8 mouse cellular contexts compared by ENCODE assay signal in the genomic region with DNA sequence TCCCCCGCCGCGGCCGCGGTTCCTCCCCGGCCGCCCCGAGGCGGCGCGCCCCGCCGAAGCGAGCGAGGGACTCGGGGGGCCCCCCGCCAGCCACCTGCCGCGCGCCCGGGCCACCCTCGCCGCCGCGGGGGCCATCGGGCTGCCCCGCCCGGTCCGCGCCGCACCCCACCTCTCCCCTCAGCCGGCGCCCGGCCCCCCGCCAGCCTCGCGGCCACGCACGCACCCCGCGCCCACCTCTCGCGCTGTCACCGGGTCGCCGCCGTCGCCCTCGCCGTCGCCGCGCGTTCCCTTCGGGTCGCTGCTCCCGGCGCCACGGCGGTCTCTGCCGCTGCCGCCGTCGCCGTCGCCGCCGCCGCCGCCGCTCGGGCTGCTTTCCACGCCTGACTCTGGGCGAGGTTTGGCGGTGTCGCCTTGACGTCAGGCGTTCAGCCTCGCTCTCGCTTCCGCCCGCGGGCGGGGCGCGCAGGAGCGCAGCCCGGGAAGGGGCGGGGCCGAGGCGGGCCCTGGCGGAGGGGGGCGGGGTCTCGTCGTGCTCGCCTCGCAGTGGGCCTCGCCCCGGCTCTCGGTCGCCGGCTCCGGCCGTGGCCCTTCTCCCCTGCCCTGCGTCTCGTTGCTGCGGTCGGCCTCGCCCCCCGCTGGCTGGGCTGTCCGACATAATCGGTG. TPM values are rescaled to one million over a fixed set of nuclear protein-coding genes. Genes with fewer than 3 reads are reported as not detected.
DNase-seq lines count a peak whose midpoint lies in the region; ATAC-seq lines count a peak whose summit lies in the region.

TSS of gene Rap1b (minus strand) at position 439 of the 663 bp plus-strand sequence.

- H3K4me1 ChIP-seq in hindbrain, embryonic 13.5 days (replicated peaks), result peaks cover 21% of the 10 kb centered on the region

- under 1% methylated on average over 76 of the region's 112 CpGs for WGBS in hindbrain, embryonic 13.5 days

- no peaks in the 10 kb centered on the region for H3K27me3 ChIP-seq in hindbrain, embryonic 13.5 days

- peak; percentile 95 for ATAC-seq in hindbrain, embryonic 13.5 days (ENCODE audit: low FRiP score)

- H3K9me3 ChIP-seq in hindbrain, embryonic 13.5 days, result no peaks in the 10 kb centered on the region

- no peaks in the 10 kb centered on the region for H3K36me3 ChIP-seq in hindbrain, embryonic 13.5 days

- peak within 1 kb of the TSS; percentile 88 for H3K4me3 ChIP-seq in hindbrain, embryonic 13.5 days

- DNase-seq in NIH3T3 (ENCODE audit: low read depth), result peak; percentile 98
- peak; percentile 99 for DNase-seq in cerebellum, postnatal 10 days
- peak; percentile 87 to 94 for DNase-seq in frontal cortex, postnatal 14 days (ENCODE audit: low spot score in 2 of 2)
- peak; percentile 91 to 96 for DNase-seq in layer of hippocampus, postnatal 25 days (ENCODE audit: extremely low spot score in 1 of 2, low spot score in 1 of 2)
- peak; percentile 97 for DNase-seq in lung, postnatal 25 days (ENCODE audit: low spot score)
- DNase-seq in retina, embryonic 14.5 days (ENCODE audit: low spot score), result peak; percentile 95
- DNase-seq in thymus, postnatal 4 days, result peak; percentile 99

- H3K9ac ChIP-seq in hindbrain, embryonic 13.5 days, result peak within 1 kb of the TSS; percentile 95

- H3K4me2 ChIP-seq in hindbrain, embryonic 13.5 days, result peak within 1 kb of the TSS; percentile 79

- H3K27ac ChIP-seq in hindbrain, embryonic 13.5 days, result peak within 1 kb of the TSS; percentile 99

RNA-seq across cellular contexts. Expression of gene Rap1b, which starts in this region (rescaled TPM):
- 158 and 159 TPM in 2 replicates for polyA plus RNA-seq in hindbrain, embryonic 13.5 days (2015; fragmentation: Nextera tagmentation; extraction: Ambion mirVana)
- total RNA-seq in layer of hippocampus, postnatal 25 days (2021), result 10 to 100 TPM; 67.4 to 70.2 TPM

Comparison
In these comparisons a context has a peak if more than half of its experiments do, and no peak if none do; other contexts are left out.
1. Peak in every context shown above with its lines: DNase-seq, ATAC-seq, H3K4me3 ChIP-seq and H3K27ac ChIP-seq.